Mouse (Mus musculus) midbrain, embryonic 14.5 days (tissue): ENCODE measurements at regions not wholly inside any gene's neighbourhood (a gene's known extent, or its start where the extent isn't known, plus 50 kb on each side); places are given as distances from the start of the nearest gene placed in this dataset.
A peak's percentile ranks its signal among the peaks of the same experiment; 100 is the strongest.

Experiments used
- ATAC-seq: fragments of 200-750 bp; cut with Nextera tagmentation; 2 replicates; pipeline ENCODE4 v1.8.0; 2017; ENCODE audit warnings: moderate number of reproducible peaks, moderate library complexity; ENCODE audit not compliant: low FRiP score, low TSS enrichment
- DNase-seq: peaks from one replicate; pipeline ENCODE4 v3.0.0-alpha.2; 2015
- H3K27ac ChIP-seq: fragments of 300-500 bp; sonication (generic); replicated peaks from 2 replicates; pipeline ENCODE4 v1.5.1; 2014; ENCODE audit warnings: mild to moderate bottlenecking, low read depth, low read length, moderate library complexity
- H3K27me3 ChIP-seq: fragments of 300-500 bp; sonication (generic); 2 replicates; pipeline ENCODE4 v1.6.1; 2014; ENCODE audit warnings: low read length, control low read depth, mixed read lengths; ENCODE audit not compliant: control insufficient read depth, insufficient read depth
- H3K36me3 ChIP-seq: fragments of 300-500 bp; sonication (generic); 2 replicates; pipeline ENCODE4 v1.6.1; 2014; ENCODE audit warnings: low read length, control low read depth; ENCODE audit not compliant: control insufficient read depth, insufficient read depth
- H3K4me1 ChIP-seq: fragments of 300-500 bp; sonication (generic); 2 replicates; pipeline ENCODE4 v1.6.1; 2014; ENCODE audit warnings: mild to moderate bottlenecking, antibody characterized with exemption, low read length, control low read depth; ENCODE audit not compliant: control insufficient read depth, insufficient read depth
- H3K4me2 ChIP-seq: fragments of 300-500 bp; sonication (generic); 2 replicates; pipeline ENCODE4 v1.6.1; 2014; ENCODE audit warnings: mild to moderate bottlenecking, low read length, moderate library complexity
- H3K4me3 ChIP-seq: fragments of 300-500 bp; sonication (generic); replicated peaks from 2 replicates; pipeline ENCODE4 v1.5.1; 2014; ENCODE audit warnings: low read depth, low read length
- H3K9ac ChIP-seq: fragments of 300-500 bp; sonication (generic); replicated peaks from 2 replicates; pipeline ENCODE4 v1.6.1; 2014; ENCODE audit warnings: mild to moderate bottlenecking, low read length, moderate library complexity
- H3K9me3 ChIP-seq: fragments of 300-500 bp; sonication (generic); 2 replicates; pipeline ENCODE4 v1.6.1; 2016; ENCODE audit warnings: low read length, control low read depth, mixed read lengths; ENCODE audit not compliant: control insufficient read depth
- WGBS: fragments of 180-500 bp; shearing (Covaris S2); extraction: QIAGEN DNeasy Blood & Tissue Kit; methylation state at CpG from one replicate; pipeline ENCODE4 v1.1.7; 2014; 5-methylcytosine and 5-hydroxymethylcytosine counted together

DNA sequence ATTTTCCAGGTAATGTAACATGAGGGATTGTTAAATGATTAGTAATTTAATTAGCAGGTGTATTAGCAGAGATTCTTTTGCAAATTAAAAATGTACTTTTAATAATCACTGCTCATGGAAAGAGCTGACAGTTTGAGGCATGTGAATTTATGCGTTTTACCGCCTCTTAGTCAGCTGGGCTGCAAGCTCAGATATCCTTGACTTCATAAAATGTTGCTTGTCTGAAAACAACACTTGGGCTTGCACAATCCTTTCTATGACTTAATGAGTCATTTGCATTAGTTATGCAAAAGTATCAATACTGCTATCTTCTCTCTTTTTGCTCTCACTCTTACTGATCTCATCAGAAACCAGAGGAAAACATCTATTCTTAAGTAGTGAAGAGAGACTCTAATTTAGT, 571.3 kb upstream of the Pdzrn3 start:
- Histone ChIP-seq H3K9me3 (no peaks in the 10 kb centered on the region), H3K27me3 (no peaks in the 10 kb centered on the region), H3K4me2 (no peak overlapping the region), H3K4me1 (no peaks in the 10 kb centered on the region), H3K27ac (no peak overlapping the region), H3K4me3 (no peak overlapping the region), H3K36me3 (no peaks in the 10 kb centered on the region), H3K9ac (no peak overlapping the region)
- WGBS, result 93% methylated on average over 2 of the region's 2 CpGs
- DNase-seq (no peak), ATAC-seq (no peak)

DNA sequence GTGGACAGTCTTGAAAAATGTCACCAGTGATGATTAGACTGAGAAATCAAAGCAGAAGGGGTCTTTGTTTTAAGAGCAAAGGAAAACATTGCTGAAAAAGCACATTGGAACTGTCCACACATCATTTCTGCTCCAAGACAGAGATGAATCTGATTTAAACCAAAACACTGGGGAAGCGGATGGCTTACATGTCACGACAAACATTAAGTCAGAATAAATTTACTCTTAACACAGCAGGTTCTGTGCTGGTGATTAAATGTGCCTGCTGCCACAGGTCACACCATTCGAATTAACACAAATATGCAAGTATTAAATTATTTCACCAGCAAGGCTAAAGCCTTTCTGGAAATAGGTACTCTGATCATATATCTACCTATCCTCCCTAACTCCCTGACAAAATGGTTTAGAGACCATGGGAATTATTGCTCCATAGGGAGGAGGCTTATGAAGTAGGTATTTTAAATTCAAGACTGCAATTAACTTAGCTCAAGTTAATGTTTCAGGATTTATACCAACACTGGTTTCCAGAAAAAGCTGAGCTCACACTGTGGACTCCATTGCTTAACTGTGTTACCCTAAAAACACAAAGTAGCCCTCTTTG, 562.7 kb upstream of the Pdzrn3 start:
- Histone ChIP-seq H3K27me3 (no peaks in the 10 kb centered on the region), H3K9me3 (no peaks in the 10 kb centered on the region), H3K4me1 (no peaks in the 10 kb centered on the region), H3K9ac (no peak overlapping the region), H3K4me3 (no peak overlapping the region), H3K36me3 (no peaks in the 10 kb centered on the region), H3K4me2 (no peak overlapping the region), H3K27ac (no peak overlapping the region)
- no peak for DNase-seq
- ATAC-seq, result no peak
- WGBS, result 67% methylated on average over 3 of the region's 3 CpGs

DNA sequence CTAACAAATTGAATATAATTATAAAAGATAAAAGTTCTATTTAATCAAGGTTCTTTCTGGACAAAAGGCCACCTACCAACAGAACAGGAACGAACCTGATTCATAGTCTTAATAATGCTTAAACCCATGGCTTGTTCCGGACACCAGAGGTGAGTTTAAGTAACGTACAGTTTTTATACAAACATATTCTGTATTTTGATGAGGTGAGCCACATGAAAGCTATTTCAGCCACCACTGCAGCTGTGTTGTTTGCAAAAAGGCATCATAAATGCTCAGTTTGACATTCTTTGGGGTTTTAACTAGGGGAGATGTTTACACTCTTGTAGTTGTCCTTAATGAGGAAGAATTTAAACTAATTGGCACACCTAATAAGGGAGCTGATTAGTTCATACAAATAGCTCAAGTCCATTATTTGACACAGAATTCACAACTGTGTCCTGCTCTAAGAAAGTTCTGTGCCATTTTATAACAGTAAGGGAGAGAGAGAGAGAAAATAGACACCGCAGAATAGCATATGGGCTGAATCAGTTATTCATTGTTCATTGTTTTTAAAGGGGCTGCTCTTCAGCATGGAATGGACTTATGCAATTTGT, 560.8 kb upstream of the Pdzrn3 start:
- Histone ChIP-seq H3K4me3 (no peak overlapping the region), H3K4me2 (no peak overlapping the region), H3K36me3 (no peaks in the 10 kb centered on the region), H3K9me3 (no peaks in the 10 kb centered on the region), H3K9ac (no peak overlapping the region), H3K27me3 (no peaks in the 10 kb centered on the region), H3K27ac (no peak overlapping the region), H3K4me1 (no peaks in the 10 kb centered on the region)
- 68% methylated on average over 4 of the region's 4 CpGs for WGBS
- DNase-seq, result peak; percentile 19
- ATAC-seq, result no peak; the same call in 1 of the 2 replicates

DNA sequence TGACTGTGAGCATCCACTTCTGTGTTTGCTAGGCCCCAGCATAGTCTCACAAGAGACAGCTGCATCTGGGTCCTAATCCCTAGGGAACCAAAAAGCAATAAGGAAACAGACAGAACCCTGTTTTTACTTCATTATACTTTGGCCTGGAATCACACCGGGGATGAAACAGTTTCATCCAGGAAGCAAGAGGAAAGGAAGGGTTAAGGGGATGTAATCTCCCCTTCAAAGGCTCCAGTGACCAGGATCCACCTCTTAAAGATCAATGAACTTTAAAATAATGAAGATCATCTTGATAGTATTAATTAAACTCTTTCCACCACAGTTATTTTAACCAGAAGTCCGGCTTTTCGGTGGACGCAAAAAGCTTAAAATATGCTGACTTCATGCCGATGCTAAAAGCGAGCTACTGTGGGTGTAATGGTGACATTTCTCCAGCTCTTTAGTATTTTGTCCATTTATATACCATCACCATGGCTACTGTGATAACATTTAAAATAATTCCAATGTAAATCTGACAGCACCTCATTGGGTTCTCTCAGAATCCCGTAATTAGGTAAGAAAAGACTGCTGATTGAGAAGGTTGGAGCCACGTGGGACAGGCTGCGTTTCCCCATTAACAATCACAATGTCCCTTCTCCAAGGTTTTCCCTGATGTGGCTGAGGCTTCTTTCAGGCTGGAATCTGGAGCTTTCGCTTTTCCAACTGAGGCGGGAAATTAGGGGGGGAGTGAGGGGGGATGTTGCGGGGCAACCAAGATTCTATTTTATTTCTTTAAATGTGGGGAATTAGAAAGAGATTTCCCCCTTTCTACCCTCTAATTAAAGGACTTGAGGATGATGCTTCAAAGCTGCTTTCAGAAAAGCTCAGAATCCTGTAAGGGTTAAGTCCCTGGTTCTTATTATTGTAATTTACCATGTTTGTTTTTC, 560.0 kb upstream of the Pdzrn3 start:
- Histone ChIP-seq H3K9me3 (no peaks in the 10 kb centered on the region), H3K4me3 (no peak overlapping the region), H3K9ac (no peak overlapping the region), H3K27ac (no peak overlapping the region), H3K36me3 (no peaks in the 10 kb centered on the region), H3K4me2 (peak overlapping the region; percentile 23), H3K4me1 (no peaks in the 10 kb centered on the region), H3K27me3 (no peaks in the 10 kb centered on the region)
- ATAC-seq, result peak; percentile 71
- WGBS, result 24% methylated on average over 12 of the region's 12 CpGs
- DNase-seq, result peak; percentile 62

DNA sequence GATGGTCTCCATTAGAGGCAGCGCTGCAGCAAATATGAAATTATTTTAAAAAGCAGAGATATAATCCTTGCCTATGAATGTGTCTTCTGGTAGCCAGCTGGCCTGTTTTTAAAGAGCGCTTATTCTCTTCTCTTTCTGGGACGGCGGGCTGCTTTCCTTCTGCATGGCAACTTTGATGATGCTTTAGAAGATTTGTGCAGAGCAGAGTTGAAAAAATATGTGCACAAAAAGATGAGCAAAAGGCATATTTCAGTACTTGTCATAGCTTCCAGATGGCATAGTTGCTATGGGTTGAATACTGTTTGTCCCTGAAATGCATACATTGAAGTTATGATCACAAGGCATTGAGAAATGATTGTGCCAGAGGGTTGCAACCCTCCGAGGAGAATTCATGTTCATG, 554.1 kb upstream of the Pdzrn3 start:
- ATAC-seq (no peak), DNase-seq (no peak)
- H3K4me3 ChIP-seq, result no peak overlapping the region

DNA sequence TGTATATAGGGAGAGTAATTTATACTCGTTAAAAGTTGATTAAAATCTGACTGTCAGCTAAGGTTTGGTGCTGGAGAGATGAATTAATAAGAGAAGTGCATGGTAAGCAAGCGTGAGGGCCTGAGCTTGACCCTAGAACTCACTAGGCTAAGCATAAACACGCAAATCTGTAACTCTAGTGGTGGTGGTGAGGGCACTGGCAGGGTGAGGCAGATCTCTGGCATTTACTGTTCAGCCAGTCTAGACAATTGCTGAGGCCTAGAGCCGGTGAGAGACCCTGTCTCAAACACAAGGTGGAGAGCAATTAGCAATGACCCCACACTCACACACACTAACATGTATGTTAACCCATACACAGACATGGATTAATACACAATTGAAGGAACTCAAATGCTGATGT, 544.0 kb upstream of the Pdzrn3 start:
- Histone ChIP-seq H3K27me3 (no peaks in the 10 kb centered on the region), H3K27ac (no peak overlapping the region), H3K9me3 (no peaks in the 10 kb centered on the region), H3K4me3 (no peak overlapping the region), H3K4me2 (no peak overlapping the region), H3K4me1 (no peaks in the 10 kb centered on the region), H3K36me3 (no peaks in the 10 kb centered on the region), H3K9ac (no peak overlapping the region)
- ATAC-seq (no peak), DNase-seq (no peak)
- 82% methylated on average over 4 of the region's 4 CpGs for WGBS

More for the DNA sequence above, 554.1 kb upstream of the Pdzrn3 start:
- Histone ChIP-seq H3K9me3 (no peaks in the 10 kb centered on the region), H3K27me3 (no peaks in the 10 kb centered on the region), H3K9ac (no peak overlapping the region), H3K4me2 (no peak overlapping the region), H3K27ac (no peak overlapping the region), H3K36me3 (no peaks in the 10 kb centered on the region), H3K4me1 (no peaks in the 10 kb centered on the region)
- 95% methylated on average over 5 of the region's 5 CpGs for WGBS

DNA sequence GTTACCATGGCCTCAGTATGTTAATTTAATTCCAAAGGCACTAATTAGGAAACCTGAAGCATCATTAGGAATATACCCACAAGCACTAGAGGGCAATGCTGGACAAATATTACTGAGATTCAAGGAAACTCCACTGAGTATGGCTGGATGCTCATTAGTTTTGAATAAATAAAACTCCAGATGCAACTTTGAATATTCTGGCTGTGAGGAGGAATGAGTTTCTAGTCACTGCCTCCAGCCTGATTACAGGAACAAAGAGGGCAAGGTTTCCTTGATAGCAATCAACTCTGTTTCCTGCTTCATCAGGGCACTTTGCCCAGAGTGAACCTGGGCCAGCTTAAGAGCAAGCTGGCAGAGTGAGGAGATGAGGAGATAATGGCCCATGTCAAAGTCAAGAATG, 543.5 kb upstream of the Pdzrn3 start:
- no peaks in the 10 kb centered on the region for H3K9me3 ChIP-seq
- ATAC-seq (no peak), DNase-seq (peak; percentile 48)
- H3K36me3 ChIP-seq, result no peaks in the 10 kb centered on the region
- H3K4me2 ChIP-seq, result no peak overlapping the region
- H3K27me3 ChIP-seq, result no peaks in the 10 kb centered on the region
- no peak overlapping the region for H3K9ac ChIP-seq
- no peaks in the 10 kb centered on the region for H3K4me1 ChIP-seq
- no peak overlapping the region for H3K4me3 ChIP-seq
- no peak overlapping the region for H3K27ac ChIP-seq

DNA sequence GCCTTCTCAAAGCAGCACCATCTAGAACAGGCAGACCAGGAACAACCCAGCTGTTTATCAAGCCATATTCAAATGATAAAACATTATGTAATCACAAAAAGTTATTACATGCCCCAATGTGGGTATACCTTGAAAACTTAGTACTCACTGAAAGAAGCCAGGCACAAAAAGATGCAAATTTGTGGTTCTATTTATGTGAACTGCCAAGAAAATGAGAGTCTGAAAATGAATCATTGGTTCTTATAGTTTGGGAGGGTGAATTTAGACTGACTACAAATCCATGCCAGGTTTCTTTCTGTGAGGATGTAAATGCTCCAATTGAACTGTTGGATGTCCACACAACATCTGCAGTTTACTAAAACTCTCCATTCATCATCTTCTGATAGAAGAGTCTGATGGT, 541.2 kb upstream of the Pdzrn3 start:
- Histone ChIP-seq H3K36me3 (no peaks in the 10 kb centered on the region), H3K9ac (no peak overlapping the region), H3K4me3 (no peak overlapping the region), H3K9me3 (no peaks in the 10 kb centered on the region), H3K4me1 (no peaks in the 10 kb centered on the region), H3K27ac (no peak overlapping the region), H3K4me2 (no peak overlapping the region), H3K27me3 (no peaks in the 10 kb centered on the region)
- ATAC-seq (no peak), DNase-seq (no peak)

DNA sequence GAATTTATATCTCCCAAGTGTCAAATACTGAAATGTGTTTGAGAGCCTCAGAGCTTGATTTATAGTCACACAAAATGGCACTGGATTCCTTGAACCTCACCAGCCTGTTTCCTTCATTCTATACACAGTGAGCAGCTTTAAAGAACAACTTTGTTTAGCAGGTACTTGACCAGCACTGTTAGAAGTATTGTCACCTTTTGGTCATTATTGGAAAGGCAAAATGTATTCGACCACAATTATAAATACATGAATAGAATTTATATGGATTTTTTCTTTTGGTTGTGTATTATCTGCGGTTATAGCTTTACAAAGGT, 527.3 kb upstream of the Pdzrn3 start:
- no peak overlapping the region for H3K27ac ChIP-seq
- no peak overlapping the region for H3K4me3 ChIP-seq
- no peak overlapping the region for H3K9ac ChIP-seq
- H3K36me3 ChIP-seq, result no peaks in the 10 kb centered on the region
- WGBS, result 91% methylated on average over 2 of the region's 2 CpGs
- H3K4me1 ChIP-seq, result no peaks in the 10 kb centered on the region
- H3K4me2 ChIP-seq, result no peak overlapping the region
- ATAC-seq, result no peak
- DNase-seq, result no peak
- no peaks in the 10 kb centered on the region for H3K9me3 ChIP-seq
- no peaks in the 10 kb centered on the region for H3K27me3 ChIP-seq
